Mouse (Mus musculus) cerebellum, postnatal 4 days (tissue): Measurements from ENCODE around the gene Stk40.
A peak's percentile ranks its signal among the peaks of the same experiment; 100 is the strongest.

Source experiments
- DNase-seq, 2 experiments: peaks; one replicate each; pipeline ENCODE4 v3.0.0; 2022; ENCODE audit warnings: low spot score in 2 of 2, mixed read lengths in 1 of 2

Stk40 gene

GRCm38 (mm10) chr4:126097711-126098253, 6.0 kb upstream of the Stk40 start:
- no peak for DNase-seq

GRCm38 (mm10) chr4:126099365-126099764, 4.4 kb upstream of the Stk40 start:
- no peak for DNase-seq

GRCm38 (mm10) chr4:126100764-126101163, 3.0 kb upstream of the Stk40 start:
- no peak for DNase-seq

- DNase-seq = no peak
Measured at GRCm38 (mm10) chr4:126102061-126102841, 1.5 kb upstream of the Stk40 start.

GRCm38 (mm10) chr4:126103057-126103581, 638 bp upstream of the Stk40 start:
- peak; percentile 44 to 80 for DNase-seq

GRCm38 (mm10) chr4:126104261-126105075, 711 bp downstream of the Stk40 start:
- DNase-seq = peak in 1 of 2 experiments; percentile 44

- DNase-seq = no peak
Measured at GRCm38 (mm10) chr4:126105131-126105783, 1.5 kb downstream of the Stk40 start.

GRCm38 (mm10) chr4:126108061-126108740, 4.4 kb downstream of the Stk40 start:
- no peak for DNase-seq

- DNase-seq = no peak
Measured at GRCm38 (mm10) chr4:126109613-126110373, 6.0 kb downstream of the Stk40 start.

- no peak for DNase-seq
Measured at GRCm38 (mm10) chr4:126110374-126111152, 6.8 kb downstream of the Stk40 start.

GRCm38 (mm10) chr4:126111153-126111549, 7.4 kb downstream of the Stk40 start:
- no peak for DNase-seq

GRCm38 (mm10) chr4:126113243-126113642, 9.5 kb downstream of the Stk40 start:
- DNase-seq = no peak

GRCm38 (mm10) chr4:126113943-126114342, 10.2 kb downstream of the Stk40 start:
- peak in 1 of 2 experiments; percentile 56 for DNase-seq

- no peak for DNase-seq
Measured at GRCm38 (mm10) chr4:126115411-126115810, 11.7 kb downstream of the Stk40 start.

GRCm38 (mm10) chr4:126115871-126116521, 12.2 kb downstream of the Stk40 start:
- no peak for DNase-seq

- no peak for DNase-seq
Measured at GRCm38 (mm10) chr4:126117116-126117515, 13.4 kb downstream of the Stk40 start.

- DNase-seq = no peak
Measured at GRCm38 (mm10) chr4:126118651-126119050, 14.9 kb downstream of the Stk40 start.

- DNase-seq = no peak
Measured at GRCm38 (mm10) chr4:126119051-126119450, 15.3 kb downstream of the Stk40 start.

GRCm38 (mm10) chr4:126120052-126120451, 16.3 kb downstream of the Stk40 start:
- no peak for DNase-seq
